Mouse (Mus musculus): ENCODE data around the gene Fxyd4. TPM values are rescaled to one million over a fixed set of nuclear protein-coding genes. Genes with fewer than 3 reads are reported as not detected.

Gene Fxyd4
- 1.9 and 3.1 TPM in 2 replicates for polyA plus RNA-seq (2016; fragmentation: Nextera tagmentation; extraction: Ambion mirVana)

- Histone ChIP-seq H3K27me3 (no peaks in the 10 kb centered on the region), H3K4me1 (no peaks in the 10 kb centered on the region), H3K9me3 (replicated peaks) (no peaks in the 10 kb centered on the region), H3K36me3 (no peaks in the 10 kb centered on the region), H3K9ac (no peak within 1 kb of the TSS), H3K27ac (no peak within 1 kb of the TSS), H3K4me3 (no peak within 1 kb of the TSS), H3K4me2 (replicated peaks) (no peak within 1 kb of the TSS)
- no peak for ATAC-seq (ENCODE audit: low FRiP score)
- whole genome bisulfite sequencing, result 85% methylated on average over 10 of the region's 10 CpGs
Observed at GRCm38 (mm10) chr6:117937222-117937932, at the start of gene Fxyd4. Gene Fxyd4 (minus strand): TSS chr6:117937692.

GRCm38 (mm10) chr6:117987173-117987572 is 49.7 kb upstream of the Fxyd4 start:
- H3K27me3 ChIP-seq, result no peaks in the 10 kb centered on the region
- no peak overlapping the region for H3K9ac ChIP-seq
- no peaks in the 10 kb centered on the region for H3K9me3 ChIP-seq (replicated peaks)
- H3K4me1 ChIP-seq, result no peaks in the 10 kb centered on the region
- no peak overlapping the region for H3K4me3 ChIP-seq
- WGBS, result 62% methylated on average over 5 of the region's 5 CpGs
- H3K4me2 ChIP-seq (replicated peaks), result no peak overlapping the region
- H3K27ac ChIP-seq, result no peak overlapping the region
- no peaks in the 10 kb centered on the region for H3K36me3 ChIP-seq
- no peak for ATAC-seq (ENCODE audit: low FRiP score)

- 50% methylated on average over 9 of the region's 9 CpGs for WGBS
- Histone ChIP-seq H3K4me2 (replicated peaks) (no peak overlapping the region), H3K27me3 (no peaks in the 10 kb centered on the region), H3K4me3 (no peak overlapping the region), H3K36me3 (no peaks in the 10 kb centered on the region), H3K9me3 (replicated peaks) (no peaks in the 10 kb centered on the region; the same call in 1 of the 2 replicates), H3K27ac (no peak overlapping the region), H3K9ac (no peak overlapping the region), H3K4me1 (no peaks in the 10 kb centered on the region)
- no peak for ATAC-seq (ENCODE audit: low FRiP score)
Observed at GRCm38 (mm10) chr6:117966729-117967128, 29.2 kb upstream of the Fxyd4 start.

GRCm38 (mm10) chr6:117963201-117963600 is 25.7 kb upstream of the Fxyd4 start:
- Histone ChIP-seq H3K9ac (no peak overlapping the region), H3K4me3 (no peak overlapping the region), H3K27ac (no peak overlapping the region), H3K4me1 (no peaks in the 10 kb centered on the region), H3K36me3 (no peaks in the 10 kb centered on the region), H3K4me2 (replicated peaks) (no peak overlapping the region), H3K9me3 (replicated peaks) (no peaks in the 10 kb centered on the region; the same call in 1 of the 2 replicates), H3K27me3 (no peaks in the 10 kb centered on the region)
- no peak for ATAC-seq (ENCODE audit: low FRiP score)
- WGBS, result 83% methylated on average over 3 of the region's 3 CpGs

GRCm38 (mm10) chr6:117956851-117957501 is 19.5 kb upstream of the Fxyd4 start:
- Histone ChIP-seq H3K27me3 (no peaks in the 10 kb centered on the region), H3K9ac (no peak overlapping the region), H3K4me2 (replicated peaks) (no peak overlapping the region), H3K36me3 (no peaks in the 10 kb centered on the region), H3K9me3 (replicated peaks) (no peaks in the 10 kb centered on the region), H3K4me1 (peaks cover 4% of the 10 kb centered on the region; the same call in 1 of the 2 replicates), H3K4me3 (no peak overlapping the region), H3K27ac (no peak overlapping the region)
- 21% methylated on average over 14 of the region's 14 CpGs for WGBS
- ATAC-seq (ENCODE audit: low FRiP score), result no peak

- Histone ChIP-seq H3K27me3 (no peaks in the 10 kb centered on the region), H3K4me1 (peaks cover 4% of the 10 kb centered on the region; the same call in 1 of the 2 replicates), H3K4me3 (no peak overlapping the region), H3K9ac (no peak overlapping the region), H3K4me2 (replicated peaks) (no peak overlapping the region), H3K27ac (no peak overlapping the region), H3K36me3 (no peaks in the 10 kb centered on the region), H3K9me3 (replicated peaks) (no peaks in the 10 kb centered on the region)
- ATAC-seq (ENCODE audit: low FRiP score), result no peak
- 72% methylated on average over 6 of the region's 6 CpGs for WGBS
Observed at GRCm38 (mm10) chr6:117956161-117956560, 18.7 kb upstream of the Fxyd4 start.

- Histone ChIP-seq H3K4me3 (no peak overlapping the region), H3K4me2 (replicated peaks) (no peak overlapping the region), H3K4me1 (peaks cover 4% of the 10 kb centered on the region; the same call in 1 of the 2 replicates), H3K9ac (no peak overlapping the region), H3K9me3 (replicated peaks) (no peaks in the 10 kb centered on the region), H3K36me3 (no peaks in the 10 kb centered on the region), H3K27ac (no peak overlapping the region), H3K27me3 (no peaks in the 10 kb centered on the region)
- WGBS, result 91% methylated on average over 4 of the region's 4 CpGs
- ATAC-seq (ENCODE audit: low FRiP score), result no peak
Observed at GRCm38 (mm10) chr6:117952330-117952729, 14.8 kb upstream of the Fxyd4 start.

GRCm38 (mm10) chr6:117943899-117944298 is 6.4 kb upstream of the Fxyd4 start:
- WGBS, result 89% methylated on average over 2 of the region's 2 CpGs
- Histone ChIP-seq H3K4me3 (no peak overlapping the region), H3K4me1 (no peaks in the 10 kb centered on the region), H3K27ac (no peak overlapping the region), H3K36me3 (no peaks in the 10 kb centered on the region), H3K27me3 (no peaks in the 10 kb centered on the region), H3K9me3 (replicated peaks) (no peaks in the 10 kb centered on the region), H3K4me2 (replicated peaks) (no peak overlapping the region), H3K9ac (no peak overlapping the region)
- ATAC-seq (ENCODE audit: low FRiP score), result no peak

- WGBS, result 88% methylated on average over 10 of the region's 10 CpGs
- Histone ChIP-seq H3K4me2 (replicated peaks) (no peak overlapping the region), H3K4me3 (no peak overlapping the region), H3K27me3 (no peaks in the 10 kb centered on the region), H3K9me3 (replicated peaks) (no peaks in the 10 kb centered on the region), H3K9ac (no peak overlapping the region), H3K36me3 (no peaks in the 10 kb centered on the region), H3K4me1 (no peaks in the 10 kb centered on the region), H3K27ac (no peak overlapping the region)
- no peak for ATAC-seq (ENCODE audit: low FRiP score)
Observed at GRCm38 (mm10) chr6:117942769-117943168, 5.3 kb upstream of the Fxyd4 start.

GRCm38 (mm10) chr6:117938951-117939350 is 1.5 kb upstream of the Fxyd4 start:
- H3K4me3 ChIP-seq, result no peak overlapping the region
- no peak overlapping the region for H3K9ac ChIP-seq
- no peak for ATAC-seq (ENCODE audit: low FRiP score)

GRCm38 (mm10) chr6:117935681-117936612 is 1.5 kb downstream of the Fxyd4 start:
- 94% methylated on average over 14 of the region's 14 CpGs for WGBS
- H3K27ac ChIP-seq, result no peak overlapping the region
- H3K27me3 ChIP-seq, result no peaks in the 10 kb centered on the region
- no peak for ATAC-seq (ENCODE audit: low FRiP score)
- no peak overlapping the region for H3K9ac ChIP-seq
- H3K9me3 ChIP-seq (replicated peaks), result no peaks in the 10 kb centered on the region
- no peak overlapping the region for H3K4me3 ChIP-seq
- no peak overlapping the region for H3K4me2 ChIP-seq (replicated peaks)
- no peaks in the 10 kb centered on the region for H3K36me3 ChIP-seq
- H3K4me1 ChIP-seq, result no peaks in the 10 kb centered on the region

More at GRCm38 (mm10) chr6:117938951-117939350, 1.5 kb upstream of the Fxyd4 start:
- Histone ChIP-seq H3K36me3 (no peaks in the 10 kb centered on the region), H3K9me3 (replicated peaks) (no peaks in the 10 kb centered on the region), H3K4me1 (no peaks in the 10 kb centered on the region), H3K4me2 (replicated peaks) (no peak overlapping the region), H3K27ac (no peak overlapping the region), H3K27me3 (no peaks in the 10 kb centered on the region)
- WGBS, result 90% methylated on average over 10 of the region's 10 CpGs

- Histone ChIP-seq H3K27me3 (no peaks in the 10 kb centered on the region), H3K4me2 (replicated peaks) (no peak overlapping the region), H3K4me1 (no peaks in the 10 kb centered on the region), H3K9ac (no peak overlapping the region), H3K9me3 (replicated peaks) (no peaks in the 10 kb centered on the region), H3K4me3 (no peak overlapping the region), H3K27ac (no peak overlapping the region), H3K36me3 (peaks cover 7% of the 10 kb centered on the region; the same call in 1 of the 2 replicates)
- WGBS, result 86% methylated on average over 6 of the region's 6 CpGs
- ATAC-seq (ENCODE audit: low FRiP score), result no peak
Observed at GRCm38 (mm10) chr6:117934301-117934700, 3.2 kb downstream of the Fxyd4 start.
